Mouse (Mus musculus) limb, embryonic 15.5 days (tissue): ENCODE data around the gene Exoc1. TPM values are rescaled to one million over a fixed set of nuclear protein-coding genes. Genes with fewer than 3 reads are reported as not detected.

Source experiments
- ATAC-seq: fragments of 200-750 bp; cut with Nextera tagmentation; 2 replicates; pipeline ENCODE4 v1.8.0; 2017; ENCODE audit warnings: low read depth, moderate TSS enrichment; ENCODE audit not compliant: insufficient number of reproducible peaks, low FRiP score, low TSS enrichment
- H3K27ac ChIP-seq: fragments of 300-500 bp; sonication (generic); 2 replicates; pipeline ENCODE4 v1.5.1; 2015; ENCODE audit warnings: moderate library complexity, mild to moderate bottlenecking, inconsistent platforms
- H3K27me3 ChIP-seq: fragments of 300-500 bp; sonication (generic); 2 replicates; pipeline ENCODE4 v1.6.1; 2015; ENCODE audit warnings: inconsistent platforms
- H3K36me3 ChIP-seq: fragments of 300-500 bp; sonication (generic); 2 replicates; pipeline ENCODE4 v1.6.1; 2015; ENCODE audit warnings: inconsistent platforms
- H3K4me1 ChIP-seq: fragments of 300-500 bp; sonication (generic); 2 replicates; pipeline ENCODE4 v1.6.1; 2015; ENCODE audit warnings: inconsistent platforms
- H3K4me2 ChIP-seq: fragments of 300-500 bp; sonication (generic); 2 replicates; pipeline ENCODE4 v1.6.1; 2015; ENCODE audit warnings: mild to moderate bottlenecking, inconsistent platforms
- H3K4me3 ChIP-seq: fragments of 300-500 bp; sonication (generic); 2 replicates; pipeline ENCODE4 v1.5.1; 2015; ENCODE audit warnings: mild to moderate bottlenecking, inconsistent platforms
- H3K9ac ChIP-seq: fragments of 300-500 bp; sonication (generic); 2 replicates; pipeline ENCODE4 v1.6.1; 2015; ENCODE audit warnings: inconsistent platforms
- H3K9me3 ChIP-seq: fragments of 300-500 bp; sonication (generic); 2 replicates; pipeline ENCODE4 v1.6.1; 2016; ENCODE audit warnings: inconsistent platforms
- WGBS: fragments of 180-500 bp; shearing (Covaris S2); methylation state at CpG from one replicate; pipeline ENCODE4 v1.1.7; 2015; 5-methylcytosine and 5-hydroxymethylcytosine counted together
- polyA plus RNA-seq: library from polyadenylated mRNA; unstranded; fragments of >200 nt; fragmentation: Nextera tagmentation; extraction: Ambion mirVana; gene quantifications from 2 replicates; pipeline ENCODE4 v1.2.1, GENCODE M21; 2015

The Exoc1 gene
- polyA plus RNA-seq, 1 experiment from 2014 or later = 30.2 TPM

GRCm38 (mm10) chr5:76543200-76543599, 14.1 kb downstream of the Exoc1 start:
- Histone ChIP-seq H3K4me2 (no peak overlapping the region), H3K9me3 (no peaks in the 10 kb centered on the region), H3K4me1 (no peaks in the 10 kb centered on the region), H3K9ac (no peak overlapping the region), H3K4me3 (no peak overlapping the region), H3K36me3 (peaks cover 56% of the 10 kb centered on the region), H3K27ac (no peak overlapping the region), H3K27me3 (no peaks in the 10 kb centered on the region)
- 89% methylated on average over 8 of the region's 8 CpGs for WGBS
- no peak for ATAC-seq

- H3K4me2 ChIP-seq = no peak overlapping the region
- no peaks in the 10 kb centered on the region for H3K4me1 ChIP-seq
- no peaks in the 10 kb centered on the region for H3K9me3 ChIP-seq
- H3K27ac ChIP-seq = no peak overlapping the region
- no peaks in the 10 kb centered on the region for H3K27me3 ChIP-seq
- H3K9ac ChIP-seq = no peak overlapping the region
- ATAC-seq = no peak
- H3K4me3 ChIP-seq = no peak overlapping the region
- 87% methylated on average over 8 of the region's 8 CpGs for WGBS
- H3K36me3 ChIP-seq = peaks cover 25% of the 10 kb centered on the region; the same call in 1 of the 2 replicates
These were observed 21.3 kb downstream of the Exoc1 start for GRCm38 (mm10) chr5:76550426-76550825.

GRCm38 (mm10) chr5:76565321-76565720, 36.2 kb downstream of the Exoc1 start:
- no peaks in the 10 kb centered on the region for H3K9me3 ChIP-seq
- no peak overlapping the region for H3K27ac ChIP-seq
- H3K36me3 ChIP-seq = peaks cover 53% of the 10 kb centered on the region
- no peak overlapping the region for H3K4me3 ChIP-seq
- no peaks in the 10 kb centered on the region for H3K4me1 ChIP-seq
- no peaks in the 10 kb centered on the region for H3K27me3 ChIP-seq
- 43% methylated on average over 3 of the region's 3 CpGs for WGBS
- H3K4me2 ChIP-seq = no peak overlapping the region
- no peak for ATAC-seq
- H3K9ac ChIP-seq = no peak overlapping the region

GRCm38 (mm10) chr5:76574251-76574650, 45.1 kb downstream of the Exoc1 start:
- 68% methylated on average over 7 of the region's 7 CpGs for WGBS
- Histone ChIP-seq H3K4me3 (no peak overlapping the region), H3K4me1 (no peaks in the 10 kb centered on the region), H3K27ac (no peak overlapping the region), H3K27me3 (no peaks in the 10 kb centered on the region), H3K36me3 (peaks cover 16% of the 10 kb centered on the region), H3K9me3 (no peaks in the 10 kb centered on the region), H3K4me2 (no peak overlapping the region), H3K9ac (no peak overlapping the region)
- no peak for ATAC-seq

GRCm38 (mm10) chr5:76577026-76577425, 47.9 kb downstream of the Exoc1 start:
- H3K36me3 ChIP-seq = no peaks in the 10 kb centered on the region
- no peaks in the 10 kb centered on the region for H3K27me3 ChIP-seq
- WGBS = 47% methylated on average over 3 of the region's 3 CpGs
- ATAC-seq = no peak
- no peak overlapping the region for H3K27ac ChIP-seq
- no peak overlapping the region for H3K4me3 ChIP-seq
- no peak overlapping the region for H3K4me2 ChIP-seq
- no peaks in the 10 kb centered on the region for H3K9me3 ChIP-seq
- H3K4me1 ChIP-seq = no peaks in the 10 kb centered on the region
- H3K9ac ChIP-seq = no peak overlapping the region

GRCm38 (mm10) chr5:76585378-76585777, 56.3 kb downstream of the Exoc1 start:
- no peak overlapping the region for H3K4me2 ChIP-seq
- H3K9ac ChIP-seq = no peak overlapping the region
- H3K4me1 ChIP-seq = peaks cover 2% of the 10 kb centered on the region; the same call in 1 of the 2 replicates
- no peak for ATAC-seq
- no peak overlapping the region for H3K4me3 ChIP-seq
- no peaks in the 10 kb centered on the region for H3K27me3 ChIP-seq
- H3K27ac ChIP-seq = no peak overlapping the region
- 72% methylated on average over 2 of the region's 2 CpGs for WGBS
- H3K36me3 ChIP-seq = no peaks in the 10 kb centered on the region
- no peaks in the 10 kb centered on the region for H3K9me3 ChIP-seq

GRCm38 (mm10) chr5:76588551-76589283, 59.6 kb downstream of the Exoc1 start, which contains the start of gene Cep135:
Gene Cep135 (plus strand): TSS chr5:76588698.
- Histone ChIP-seq H3K27me3 (no peaks in the 10 kb centered on the region), H3K27ac (peak within 1 kb of the TSS; percentile 90), H3K4me2 (peak within 1 kb of the TSS; percentile 67), H3K9me3 (no peaks in the 10 kb centered on the region), H3K4me3 (peak within 1 kb of the TSS; percentile 95), H3K9ac (peak within 1 kb of the TSS; percentile 69), H3K4me1 (peaks cover 2% of the 10 kb centered on the region; the same call in 1 of the 2 replicates), H3K36me3 (peaks cover 18% of the 10 kb centered on the region)
- WGBS = under 1% methylated on average over 91 of the region's 92 CpGs
- ATAC-seq = peak; percentile 91

- no peak for ATAC-seq
- Histone ChIP-seq H3K4me3 (peak overlapping the region; percentile 95), H3K27ac (peak overlapping the region; percentile 90; the same call in 1 of the 2 replicates), H3K4me1 (peaks cover 2% of the 10 kb centered on the region; the same call in 1 of the 2 replicates), H3K36me3 (peaks cover 23% of the 10 kb centered on the region), H3K9me3 (no peaks in the 10 kb centered on the region), H3K4me2 (peak overlapping the region; percentile 67), H3K9ac (peak overlapping the region; percentile 69), H3K27me3 (no peaks in the 10 kb centered on the region)
- 6% methylated on average over 7 of the region's 7 CpGs for WGBS
These were observed 60.2 kb downstream of the Exoc1 start for GRCm38 (mm10) chr5:76589311-76589710.

GRCm38 (mm10) chr5:76590009-76590408, 60.9 kb downstream of the Exoc1 start:
- WGBS = 78% methylated on average over 2 of the region's 2 CpGs
- Histone ChIP-seq H3K4me2 (no peak overlapping the region), H3K27me3 (no peaks in the 10 kb centered on the region), H3K36me3 (peaks cover 30% of the 10 kb centered on the region), H3K27ac (no peak overlapping the region), H3K4me3 (no peak overlapping the region), H3K9me3 (no peaks in the 10 kb centered on the region), H3K4me1 (peaks cover 2% of the 10 kb centered on the region; the same call in 1 of the 2 replicates), H3K9ac (no peak overlapping the region)
- ATAC-seq = no peak

- Histone ChIP-seq H3K9me3 (no peaks in the 10 kb centered on the region), H3K36me3 (peaks cover 47% of the 10 kb centered on the region), H3K27me3 (no peaks in the 10 kb centered on the region), H3K9ac (no peak overlapping the region), H3K4me1 (peaks cover 2% of the 10 kb centered on the region; the same call in 1 of the 2 replicates), H3K27ac (no peak overlapping the region), H3K4me2 (no peak overlapping the region), H3K4me3 (no peak overlapping the region)
- 57% methylated on average over 9 of the region's 9 CpGs for WGBS
- no peak for ATAC-seq
These were observed 62.8 kb downstream of the Exoc1 start for GRCm38 (mm10) chr5:76591885-76592284.

- H3K27ac ChIP-seq = no peak overlapping the region
- H3K4me2 ChIP-seq = no peak overlapping the region
- no peaks in the 10 kb centered on the region for H3K27me3 ChIP-seq
- H3K4me3 ChIP-seq = no peak overlapping the region
- no peak overlapping the region for H3K9ac ChIP-seq
- WGBS = 93% methylated on average over 8 of the region's 8 CpGs
- H3K9me3 ChIP-seq = no peaks in the 10 kb centered on the region
- H3K4me1 ChIP-seq = no peaks in the 10 kb centered on the region
- ATAC-seq = no peak
- peaks cover 61% of the 10 kb centered on the region for H3K36me3 ChIP-seq
These were observed 80.7 kb downstream of the Exoc1 start for GRCm38 (mm10) chr5:76609702-76610370.

- WGBS = 63% methylated on average over 6 of the region's 6 CpGs
- no peak overlapping the region for H3K9ac ChIP-seq
- H3K9me3 ChIP-seq = no peaks in the 10 kb centered on the region
- no peaks in the 10 kb centered on the region for H3K4me1 ChIP-seq
- no peak overlapping the region for H3K4me3 ChIP-seq
- H3K4me2 ChIP-seq = no peak overlapping the region
- H3K27ac ChIP-seq = peak overlapping the region; percentile 50
- ATAC-seq = no peak
- peaks cover 71% of the 10 kb centered on the region for H3K36me3 ChIP-seq
- no peaks in the 10 kb centered on the region for H3K27me3 ChIP-seq
These were observed 83.9 kb downstream of the Exoc1 start for GRCm38 (mm10) chr5:76612867-76613499.
